Comparison of ENCODE assay signal across 8 mouse cellular contexts in genomic region chr9:35105884-35106880, GRCm38 (mm10). TPM values are rescaled to one million over a fixed set of nuclear protein-coding genes. Genes with fewer than 3 reads are reported as not detected.
A peak's percentile ranks its signal among the peaks of the same experiment; 100 is the strongest.
DNase-seq lines count a peak whose midpoint lies in the region; ATAC-seq lines count a peak whose summit lies in the region.

No protein-coding gene starts in this region.

- peaks cover 52% of the 10 kb centered on the region for H3K4me1 ChIP-seq in lung, embryonic 15.5 days
- H3K4me1 ChIP-seq in intestine, embryonic 14.5 days (replicated peaks; ENCODE audit: control insufficient read depth, insufficient read depth, low read length), result peaks cover 8% of the 10 kb centered on the region
- peaks cover 41% of the 10 kb centered on the region for H3K4me1 ChIP-seq in stomach, embryonic 15.5 days

- no peak for ATAC-seq in lung, embryonic 15.5 days (ENCODE audit: borderline replicate concordance, extremely low read depth, low FRiP score, low TSS enrichment)
- peak; percentile 90 for ATAC-seq in intestine, embryonic 14.5 days (replicated peaks; ENCODE audit: low FRiP score, low TSS enrichment, low read depth)
- peak; percentile 81 for ATAC-seq in stomach, embryonic 15.5 days (ENCODE audit: insufficient read depth, low FRiP score, low read depth)

- H3K9ac ChIP-seq in lung, embryonic 15.5 days, result peak overlapping the region; percentile 6; the same call in 1 of the 2 replicates
- no peak overlapping the region for H3K9ac ChIP-seq in intestine, embryonic 14.5 days (ENCODE audit: low read length)
- no peak overlapping the region for H3K9ac ChIP-seq in stomach, embryonic 15.5 days

- H3K9me3 ChIP-seq in lung, embryonic 15.5 days, result no peaks in the 10 kb centered on the region
- H3K9me3 ChIP-seq in intestine, embryonic 14.5 days (ENCODE audit: control insufficient read depth, low read length), result no peaks in the 10 kb centered on the region
- no peaks in the 10 kb centered on the region for H3K9me3 ChIP-seq in stomach, embryonic 15.5 days

- no peak overlapping the region for H3K4me3 ChIP-seq in lung, embryonic 15.5 days
- no peak overlapping the region for H3K4me3 ChIP-seq in intestine, embryonic 14.5 days (ENCODE audit: low read depth, low read length)
- no peak overlapping the region for H3K4me3 ChIP-seq in stomach, embryonic 15.5 days (replicated peaks)

- peak; percentile 6 for DNase-seq in cerebellum, adult 9-11 months
- no peak for DNase-seq in cerebellum, postnatal 4 days (ENCODE audit: low spot score in 2 of 2)
- DNase-seq in lung, postnatal 25 days (ENCODE audit: low spot score), result no peak
- DNase-seq in intestine, embryonic 14.5 days (ENCODE audit: low spot score), result no peak
- DNase-seq in frontal cortex, postnatal 14 days (ENCODE audit: low spot score in 2 of 2), result no peak
- DNase-seq in kidney, postnatal 36 days, result no peak

- no peaks in the 10 kb centered on the region for H3K36me3 ChIP-seq in lung, embryonic 15.5 days
- no peaks in the 10 kb centered on the region for H3K36me3 ChIP-seq in intestine, embryonic 14.5 days (ENCODE audit: control insufficient read depth, insufficient read depth, low read length)
- H3K36me3 ChIP-seq in stomach, embryonic 15.5 days, result no peaks in the 10 kb centered on the region

- 0 out of 2 replicates have a peak overlapping the region, but pooled peaks have one; percentile 0 for H3K4me2 ChIP-seq in lung, embryonic 15.5 days
- no peak overlapping the region for H3K4me2 ChIP-seq in intestine, embryonic 14.5 days (ENCODE audit: low read length)
- 0 out of 2 replicates have a peak overlapping the region, but pooled peaks have one; percentile 12 for H3K4me2 ChIP-seq in stomach, embryonic 15.5 days

- peak overlapping the region; percentile 35; the same call in 1 of the 2 replicates for H3K27ac ChIP-seq in lung, embryonic 15.5 days
- H3K27ac ChIP-seq in intestine, embryonic 14.5 days (ENCODE audit: low read depth), result 0 out of 2 replicates have a peak overlapping the region, but pooled peaks have one; percentile 29
- H3K27ac ChIP-seq in stomach, embryonic 15.5 days, result peak overlapping the region; percentile 72

- no peaks in the 10 kb centered on the region for H3K27me3 ChIP-seq in lung, embryonic 15.5 days
- H3K27me3 ChIP-seq in intestine, embryonic 14.5 days (replicated peaks; ENCODE audit: control insufficient read depth, insufficient read depth, low read length), result no peaks in the 10 kb centered on the region
- H3K27me3 ChIP-seq in stomach, embryonic 15.5 days (replicated peaks), result no peaks in the 10 kb centered on the region

- WGBS in lung, embryonic 15.5 days, result 44% methylated on average over 15 of the region's 15 CpGs
- 54% methylated on average over 15 of the region's 15 CpGs for WGBS in intestine, embryonic 14.5 days
- 45% methylated on average over 15 of the region's 15 CpGs for WGBS in stomach, embryonic 15.5 days

RNA-seq across cellular contexts. Expression of gene St3gal4, which starts 12.9 kb away (rescaled TPM):
- polyA plus RNA-seq in lung, embryonic 15.5 days (2015; fragmentation: Nextera tagmentation; extraction: Ambion mirVana), result 36.4 and 37.4 TPM in 2 replicates
- 28.9 and 34.1 TPM in 2 replicates for polyA plus RNA-seq in intestine, embryonic 14.5 days (2014; fragmentation: Nextera tagmentation; extraction: Ambion mirVana)
- 45.7 and 59.4 TPM in 2 replicates for polyA plus RNA-seq in stomach, embryonic 15.5 days (2015; fragmentation: Nextera tagmentation; extraction: Ambion mirVana)
